Mouse (Mus musculus): ENCODE results near the gene Fkbp14.

Fkbp14 gene

GRCm38 (mm10) chr6:54597208-54597607, at the start of gene Fkbp14:
Gene Fkbp14, minus strand, starts transcription at chr6:54597308.
- DNase-seq = no peak

- DNase-seq = no peak
These were observed 46.1 kb upstream of the Fkbp14 start for GRCm38 (mm10) chr6:54643181-54643580.

GRCm38 (mm10) chr6:54641953-54642352, 44.8 kb upstream of the Fkbp14 start:
- DNase-seq = no peak

- DNase-seq = no peak
These were observed 42.8 kb upstream of the Fkbp14 start for GRCm38 (mm10) chr6:54639877-54640276.

GRCm38 (mm10) chr6:54631462-54631861, 34.4 kb upstream of the Fkbp14 start:
- peak; percentile 38 for DNase-seq

- DNase-seq = peak; percentile 38
These were observed 32.6 kb upstream of the Fkbp14 start for GRCm38 (mm10) chr6:54629734-54630133.

- DNase-seq = no peak
These were observed 31.3 kb upstream of the Fkbp14 start for GRCm38 (mm10) chr6:54628381-54628780.

- DNase-seq = no peak
These were observed 23.2 kb upstream of the Fkbp14 start for GRCm38 (mm10) chr6:54620357-54620756.

GRCm38 (mm10) chr6:54619530-54619929, 22.4 kb upstream of the Fkbp14 start:
- DNase-seq = no peak

- DNase-seq = no peak
These were observed 20.3 kb upstream of the Fkbp14 start for GRCm38 (mm10) chr6:54617363-54617762.

GRCm38 (mm10) chr6:54606241-54606640, 9.1 kb upstream of the Fkbp14 start:
- DNase-seq = no peak

GRCm38 (mm10) chr6:54604001-54604715, 7.0 kb upstream of the Fkbp14 start:
- no peak for DNase-seq

GRCm38 (mm10) chr6:54602891-54603290, 5.8 kb upstream of the Fkbp14 start:
- no peak for DNase-seq

GRCm38 (mm10) chr6:54600681-54601347, 3.7 kb upstream of the Fkbp14 start:
- no peak for DNase-seq

GRCm38 (mm10) chr6:54597711-54598110, 603 bp upstream of the Fkbp14 start:
- no peak for DNase-seq

GRCm38 (mm10) chr6:54595330-54595878, 1.7 kb downstream of the Fkbp14 start:
- DNase-seq = no peak

GRCm38 (mm10) chr6:54594469-54595329, 2.4 kb downstream of the Fkbp14 start, which contains the start of gene Plekha8:
Gene Plekha8, plus strand, starts transcription at chr6:54595111.
- DNase-seq = peak; percentile 88

- no peak for DNase-seq
These were observed 3.2 kb downstream of the Fkbp14 start for GRCm38 (mm10) chr6:54593766-54594468.

- peak; percentile 76 for DNase-seq
These were observed 4.1 kb downstream of the Fkbp14 start for GRCm38 (mm10) chr6:54592938-54593535.

- DNase-seq = no peak
These were observed 5.3 kb downstream of the Fkbp14 start for GRCm38 (mm10) chr6:54591778-54592177.

- DNase-seq = no peak
These were observed 6.4 kb downstream of the Fkbp14 start for GRCm38 (mm10) chr6:54590691-54591090.

- DNase-seq = no peak
These were observed 8.9 kb downstream of the Fkbp14 start for GRCm38 (mm10) chr6:54588212-54588611.
